Mouse (Mus musculus) brain, embryonic 14.5 days (tissue): ENCODE measurements around the gene Rpp25l.

ENCODE experiments used
- CTCF ChIP-seq: fragments of 200-500 bp; IDR thresholded peaks from 2 replicates; pipeline ENCODE4 v1.5.1; 2012; ENCODE audit warnings: inconsistent platforms, mild to moderate bottlenecking, moderate library complexity, borderline replicate concordance; ENCODE audit not compliant: insufficient read depth, insufficient read length; ENCODE audit errors: extremely low read depth
- POLR2A ChIP-seq: fragments of 200-500 bp; IDR thresholded peaks from 2 replicates; pipeline ENCODE4 v1.6.1; 2012; ENCODE audit warnings: mild to moderate bottlenecking, inconsistent platforms, borderline replicate concordance; ENCODE audit not compliant: poor library complexity, insufficient read depth, insufficient read length, severe bottlenecking; ENCODE audit errors: extremely low read depth

GRCm38 (mm10) chr4:41704651-41705050 is 8.7 kb downstream of the Rpp25l start:
- TF ChIP-seq CTCF = no peak
- no peak for TF ChIP-seq POLR2A
